Mouse (Mus musculus) thymus, adult 2 months (tissue): ENCODE results near the gene Anapc13.

Experiments used
- CTCF ChIP-seq: fragments of 200-500 bp; IDR thresholded peaks from 2 replicates; pipeline ENCODE4 v1.5.1; 2012; ENCODE audit warnings: mild to moderate bottlenecking, control low read depth, low read length, moderate library complexity, borderline replicate concordance; ENCODE audit not compliant: control insufficient read depth, poor library complexity, insufficient read depth; ENCODE audit errors: extremely low read depth
- POLR2A ChIP-seq: fragments of 200-500 bp; IDR thresholded peaks from 2 replicates; pipeline ENCODE4 v1.6.1; 2012; ENCODE audit warnings: mild to moderate bottlenecking, low read length, control low read depth, moderate library complexity; ENCODE audit not compliant: control insufficient read depth, poor library complexity, insufficient read depth; ENCODE audit errors: extremely low read depth

DNA sequence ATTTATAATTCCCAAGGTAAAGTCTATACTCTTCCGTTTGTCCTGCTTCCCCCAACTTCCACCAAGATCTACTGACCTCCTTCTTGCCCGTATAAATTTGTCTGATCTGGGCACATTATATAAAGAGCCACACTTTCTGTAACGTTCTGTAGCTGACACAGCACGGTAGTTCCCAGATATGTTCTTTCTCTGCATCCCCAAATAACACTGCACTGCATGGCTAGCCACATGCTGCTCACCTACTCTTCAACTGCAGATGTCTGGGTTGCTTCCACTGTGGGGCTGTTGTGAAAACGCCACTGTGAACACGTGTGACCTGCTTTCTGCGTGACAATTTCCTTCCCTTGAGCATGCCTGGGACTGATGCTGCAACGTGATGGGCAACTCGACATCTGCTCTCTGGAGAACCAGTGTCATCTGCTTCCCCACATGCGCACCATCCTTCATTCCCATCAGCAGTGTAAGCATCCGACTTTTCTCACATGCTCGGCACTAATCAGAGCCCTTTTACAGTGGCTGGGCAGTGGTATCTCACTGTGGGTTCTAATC, 44.1 kb upstream of the Anapc13 start:
- TF ChIP-seq CTCF (no peak), POLR2A (no peak)
